In genomic region chr2:11797930-11798364, GRCm38 (mm10) we compare ENCODE assay signal across 17 mouse cellular contexts. TPM values are rescaled to one million over a fixed set of nuclear protein-coding genes. Genes with fewer than 3 reads are reported as not detected.
DNase-seq lines count a peak whose midpoint lies in the region; ATAC-seq lines count a peak whose summit lies in the region.
"Had no signal": no experiment of that assay in that cellular context is flagged by ENCODE, and none has a peak within 500 bp of the region (broad histone marks: within the 10 kb centered on the region; RNA-seq: fewer than 3 reads in every experiment).

No protein-coding gene starts in this region.

- 0 out of 2 replicates have a peak, but pooled peaks cover 5% of the 10 kb centered on the region for H3K36me3 ChIP-seq in hindbrain, embryonic 15.5 days
- peaks cover 23% of the 10 kb centered on the region for H3K36me3 ChIP-seq in hindbrain, embryonic 13.5 days
- 0 out of 2 replicates have a peak, but pooled peaks cover 3% of the 10 kb centered on the region for H3K36me3 ChIP-seq in embryonic facial prominence, embryonic 12.5 days

- H3K27me3 ChIP-seq in hindbrain, embryonic 15.5 days = no peaks in the 10 kb centered on the region
- no peaks in the 10 kb centered on the region for H3K27me3 ChIP-seq in hindbrain, embryonic 13.5 days
- H3K27me3 ChIP-seq in embryonic facial prominence, embryonic 12.5 days = no peaks in the 10 kb centered on the region
- H3K27me3 ChIP-seq: heart, embryonic 15.5 days had no signal

- no peak overlapping the region for H3K27ac ChIP-seq in hindbrain, embryonic 15.5 days (replicated peaks)
- H3K27ac ChIP-seq in hindbrain, embryonic 13.5 days = no peak overlapping the region
- no peak overlapping the region for H3K27ac ChIP-seq in embryonic facial prominence, embryonic 12.5 days
- H3K27ac ChIP-seq: heart, embryonic 15.5 days; liver, embryonic 14.5 days had no signal

- peak; percentile 48; the same call in 1 of the 2 replicates for ATAC-seq in hindbrain, embryonic 15.5 days (ENCODE audit: low FRiP score, low read depth)
- no peak for ATAC-seq in hindbrain, embryonic 13.5 days (ENCODE audit: low FRiP score)
- ATAC-seq in embryonic facial prominence, embryonic 12.5 days (ENCODE audit: insufficient number of reproducible peaks, insufficient read depth, low FRiP score, low TSS enrichment) = peak; percentile 64; the same call in 1 of the 2 replicates
- 0 out of 2 replicates have a peak, but pooled peaks have one; percentile 4 for ATAC-seq in megakaryocyte progenitor cell, adult 5-6 weeks (replicated peaks; ENCODE audit: poor library complexity)
- ATAC-seq: forebrain, embryonic 16.5 days; intestine, embryonic 16.5 days had no signal

- H3K4me2 ChIP-seq in hindbrain, embryonic 15.5 days = no peak overlapping the region
- H3K4me2 ChIP-seq in hindbrain, embryonic 13.5 days = no peak overlapping the region
- no peak overlapping the region for H3K4me2 ChIP-seq in embryonic facial prominence, embryonic 12.5 days (replicated peaks)
- H3K4me2 ChIP-seq: heart, embryonic 15.5 days had no signal

- peak; percentile 22 for DNase-seq in Muller cell, postnatal 12 days (ENCODE audit: inconsistent ontology term)
- DNase-seq in lung, postnatal 36 days = no peak
- no peak for DNase-seq in right cerebral cortex, postnatal 10 days (ENCODE audit: low spot score in 2 of 2)
- DNase-seq in kidney, postnatal 14 days = no peak
- DNase-seq: adrenal gland, postnatal 10 days; gastrocnemius, postnatal 36 days; kidney, postnatal 25 days; lung, postnatal 4 days; right cerebral cortex, postnatal 4 days had no signal

- H3K4me3 ChIP-seq in hindbrain, embryonic 15.5 days = no peak overlapping the region
- H3K4me3 ChIP-seq in hindbrain, embryonic 13.5 days = no peak overlapping the region
- H3K4me3 ChIP-seq in embryonic facial prominence, embryonic 12.5 days = no peak overlapping the region
- H3K4me3 ChIP-seq: heart, embryonic 15.5 days had no signal

- H3K9me3 ChIP-seq in hindbrain, embryonic 15.5 days = no peaks in the 10 kb centered on the region
- no peaks in the 10 kb centered on the region for H3K9me3 ChIP-seq in hindbrain, embryonic 13.5 days
- no peaks in the 10 kb centered on the region for H3K9me3 ChIP-seq in embryonic facial prominence, embryonic 12.5 days
- H3K9me3 ChIP-seq: heart, embryonic 15.5 days had no signal

- H3K4me1 ChIP-seq in hindbrain, embryonic 15.5 days (replicated peaks) = no peaks in the 10 kb centered on the region
- no peaks in the 10 kb centered on the region for H3K4me1 ChIP-seq in hindbrain, embryonic 13.5 days (replicated peaks)
- H3K4me1 ChIP-seq in embryonic facial prominence, embryonic 12.5 days = no peaks in the 10 kb centered on the region

- H3K9ac ChIP-seq in hindbrain, embryonic 15.5 days = no peak overlapping the region
- no peak overlapping the region for H3K9ac ChIP-seq in hindbrain, embryonic 13.5 days
- no peak overlapping the region for H3K9ac ChIP-seq in embryonic facial prominence, embryonic 12.5 days
- H3K9ac ChIP-seq: heart, embryonic 15.5 days; liver, embryonic 14.5 days had no signal

- 76% methylated on average over 5 of the region's 5 CpGs for WGBS in hindbrain, embryonic 15.5 days
- 78% methylated on average over 5 of the region's 5 CpGs for WGBS in hindbrain, embryonic 13.5 days
- WGBS in embryonic facial prominence, embryonic 12.5 days = 20% methylated on average over 5 of the region's 5 CpGs

RNA-seq across cellular contexts. Expression of gene Ankrd16, which starts 20.3 kb away (rescaled TPM):
- 41.5 and 45.7 TPM in 2 replicates for polyA plus RNA-seq in hindbrain, embryonic 15.5 days (2015; fragmentation: Nextera tagmentation; extraction: Ambion mirVana)
- polyA plus RNA-seq in hindbrain, embryonic 13.5 days (2015; fragmentation: Nextera tagmentation; extraction: Ambion mirVana) = 52.0 and 54.4 TPM in 2 replicates
- 58.0 and 59.5 TPM in 2 replicates for polyA plus RNA-seq in embryonic facial prominence, embryonic 12.5 days (2016; fragmentation: Nextera tagmentation; extraction: Ambion mirVana)
- total RNA-seq in megakaryocyte progenitor cell, adult 5-6 weeks (2015) = 36.5 and 37.6 TPM in 2 replicates
- total RNA-seq in megakaryocyte progenitor cell, adult 5-6 weeks (2017) = 17.2 and 27.4 TPM in 2 replicates

RNA-seq across cellular contexts. Expression of gene Fbh1, which starts 20.6 kb away (rescaled TPM):
- 128 and 131 TPM in 2 replicates for polyA plus RNA-seq in hindbrain, embryonic 15.5 days (2015; fragmentation: Nextera tagmentation; extraction: Ambion mirVana)
- polyA plus RNA-seq in hindbrain, embryonic 13.5 days (2015; fragmentation: Nextera tagmentation; extraction: Ambion mirVana) = 135 and 137 TPM in 2 replicates
- 154 and 160 TPM in 2 replicates for polyA plus RNA-seq in embryonic facial prominence, embryonic 12.5 days (2016; fragmentation: Nextera tagmentation; extraction: Ambion mirVana)
- total RNA-seq in megakaryocyte progenitor cell, adult 5-6 weeks (2015) = 56.3 and 58.3 TPM in 2 replicates
- total RNA-seq in megakaryocyte progenitor cell, adult 5-6 weeks (2017) = 101 and 113 TPM in 2 replicates
